Mouse (Mus musculus) skeletal muscle tissue, adult 2 months (tissue): ENCODE results near the gene Ptms.

Experiments used
- DNase-seq: peaks from one replicate; pipeline ENCODE4 v3.0.0-alpha.2; 2012; ENCODE audit warnings: low read depth, low spot score

Gene Ptms

DNA sequence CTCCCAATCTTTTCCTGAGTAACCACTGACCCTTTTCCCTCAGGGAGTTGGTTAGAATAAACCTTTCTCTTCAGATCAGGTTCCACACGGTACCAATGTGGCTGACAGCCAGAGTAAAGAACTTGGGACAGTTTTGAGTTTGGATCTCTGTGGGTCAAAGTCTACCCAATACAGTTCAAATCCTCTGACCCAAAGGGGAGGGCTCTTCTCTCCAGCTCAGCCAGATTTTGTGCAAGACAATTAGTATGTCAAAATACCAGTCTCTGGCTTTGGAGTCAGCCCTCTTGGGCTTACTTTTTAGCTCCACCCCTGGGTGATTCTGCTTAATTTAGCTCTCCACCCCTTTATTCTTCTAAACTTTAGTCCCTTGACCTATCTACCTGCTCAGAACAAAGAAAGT lies 10.3 kb upstream of the Ptms start:
- DNase-seq: no peak

DNA sequence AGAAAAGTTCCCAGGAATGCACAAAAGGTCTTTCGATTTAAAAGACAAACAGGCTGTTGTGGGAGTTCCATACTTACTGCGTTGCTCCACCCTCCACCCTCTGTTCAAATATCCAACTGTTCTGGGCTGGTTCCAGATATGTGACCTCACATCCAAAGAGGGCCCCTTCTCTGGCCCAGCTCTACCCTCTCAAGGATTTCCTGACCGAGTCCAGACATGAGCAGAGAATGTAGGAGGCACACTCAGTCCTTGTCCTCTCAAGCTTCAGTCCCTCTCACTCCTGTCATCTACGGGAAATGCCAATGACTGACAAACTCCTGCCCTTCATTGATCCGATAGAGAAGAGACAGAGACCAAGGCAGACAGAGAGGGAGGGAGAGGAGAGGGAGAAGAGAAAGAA lies 6.0 kb upstream of the Ptms start:
- no peak for DNase-seq

DNA sequence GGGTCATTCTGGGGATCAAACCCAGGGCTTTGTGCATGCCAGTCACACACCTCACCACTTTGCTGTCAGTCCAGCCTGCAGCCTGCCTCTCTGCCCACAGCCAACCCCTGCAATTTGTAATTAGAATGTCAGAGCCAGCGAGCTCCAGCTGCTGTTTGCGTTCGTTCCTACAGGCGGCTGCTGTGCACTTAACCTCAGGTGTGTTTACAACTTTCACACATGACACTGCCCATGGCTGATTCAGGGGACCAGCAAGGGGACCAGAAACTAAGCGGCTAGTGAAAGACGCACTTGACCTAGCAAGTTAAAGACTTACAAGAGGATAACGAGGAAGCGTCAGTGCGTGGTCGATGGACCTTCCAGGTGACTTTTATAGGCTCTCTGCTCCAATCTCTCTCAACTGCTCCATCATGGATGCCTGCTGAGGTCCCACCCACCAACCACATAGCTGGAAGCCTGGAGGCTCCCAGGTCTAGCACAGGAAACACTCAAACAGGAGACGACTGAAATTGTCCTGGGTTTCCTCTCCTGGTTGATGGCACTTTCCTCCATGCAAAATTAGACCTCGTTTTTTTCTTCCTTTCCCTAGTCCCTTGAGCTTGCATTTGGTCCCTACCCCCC lies 5.4 kb upstream of the Ptms start:
- no peak for DNase-seq

DNA sequence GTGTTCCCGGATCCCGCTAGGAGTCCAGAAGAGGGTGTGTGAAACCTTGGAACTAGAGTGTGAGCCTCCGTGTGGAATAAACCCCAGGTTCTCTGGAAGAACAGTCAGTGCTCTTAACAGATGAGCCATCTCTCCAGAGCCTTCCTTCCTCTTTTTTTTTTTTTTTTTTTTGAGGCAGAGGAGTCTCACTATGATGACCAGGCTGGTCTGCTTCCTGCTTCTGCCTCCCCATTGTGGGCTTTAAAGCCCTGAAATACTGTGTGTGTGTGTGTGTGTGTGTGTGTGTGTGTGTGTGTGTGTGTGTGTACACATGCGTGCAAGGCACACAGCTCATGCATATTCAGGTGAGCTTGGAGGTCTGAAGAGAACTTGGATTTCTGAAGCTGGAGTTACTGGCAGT lies 1.6 kb upstream of the Ptms start:
- DNase-seq: no peak

DNA sequence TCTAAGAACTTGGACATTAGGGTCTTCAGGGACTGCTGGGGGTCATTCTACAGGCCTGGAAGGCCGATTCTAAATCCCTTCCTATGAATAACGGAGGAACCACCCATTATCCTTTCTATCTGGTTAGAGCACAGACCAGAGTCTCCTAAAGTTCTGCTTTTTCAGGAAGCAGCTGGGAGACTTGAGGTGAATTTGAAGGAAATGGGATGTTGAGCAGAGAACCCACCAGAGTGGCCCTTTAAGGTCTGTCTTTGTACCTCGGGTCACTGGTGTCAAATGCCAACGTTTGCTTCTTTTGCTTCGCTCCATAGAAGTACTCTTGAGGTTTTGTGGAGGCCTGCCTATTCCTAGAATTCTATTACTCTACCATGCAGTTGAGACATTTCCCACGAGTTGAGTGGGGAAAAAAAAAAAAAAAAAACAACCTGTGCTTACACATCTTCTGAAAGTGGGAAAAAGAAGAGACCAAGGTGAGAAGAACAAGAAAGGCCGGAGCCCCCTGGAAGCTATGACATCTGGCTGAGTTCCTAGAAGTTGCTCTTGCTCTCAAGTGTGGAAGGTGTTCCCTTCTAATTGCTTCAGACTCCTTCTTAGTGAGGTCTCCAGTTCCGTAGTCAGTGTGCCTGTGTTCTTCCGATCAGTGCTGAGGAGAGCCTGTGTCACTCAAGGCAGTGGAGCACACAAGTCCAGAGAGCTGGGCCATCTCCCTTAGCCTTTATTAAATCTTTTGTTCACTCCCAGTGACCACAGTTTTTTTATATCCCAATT lies 599 bp upstream of the Ptms start:
- no peak for DNase-seq

DNA sequence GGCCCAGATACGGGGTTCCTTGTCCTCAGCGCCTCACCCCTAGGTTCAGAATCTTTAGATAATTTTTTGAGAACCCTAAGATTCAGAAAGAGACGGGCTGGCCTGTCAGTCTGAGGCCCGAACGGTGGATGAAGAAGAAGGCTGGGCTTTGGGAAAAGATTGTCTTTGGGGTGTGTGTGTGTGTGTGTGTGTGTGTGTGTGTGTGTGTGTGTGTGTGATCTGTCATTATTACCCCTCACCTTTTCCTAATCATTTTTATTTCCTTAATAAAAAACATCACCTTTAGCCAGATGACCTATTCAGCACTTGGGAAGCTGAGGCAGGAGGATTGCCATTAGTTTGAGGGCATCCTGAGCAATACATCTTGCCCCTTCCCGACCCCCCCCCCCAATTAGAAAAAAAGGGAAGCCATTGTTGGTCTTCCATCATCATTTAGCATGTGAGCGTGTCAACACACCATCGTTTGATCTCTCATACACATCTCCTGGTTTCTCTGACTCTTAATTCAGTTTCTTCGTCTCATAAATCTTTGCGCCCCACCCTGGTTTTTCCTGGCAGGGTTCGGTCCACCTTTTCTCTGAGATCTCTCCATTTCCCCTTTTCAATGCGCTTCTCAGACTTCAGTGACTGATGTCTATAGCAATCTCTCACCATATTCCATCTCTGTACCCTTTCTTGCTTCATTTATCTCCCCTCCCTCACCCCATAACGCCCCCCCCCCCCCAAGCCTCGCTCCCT lies 844 bp downstream of the Ptms start:
- DNase-seq: no peak

DNA sequence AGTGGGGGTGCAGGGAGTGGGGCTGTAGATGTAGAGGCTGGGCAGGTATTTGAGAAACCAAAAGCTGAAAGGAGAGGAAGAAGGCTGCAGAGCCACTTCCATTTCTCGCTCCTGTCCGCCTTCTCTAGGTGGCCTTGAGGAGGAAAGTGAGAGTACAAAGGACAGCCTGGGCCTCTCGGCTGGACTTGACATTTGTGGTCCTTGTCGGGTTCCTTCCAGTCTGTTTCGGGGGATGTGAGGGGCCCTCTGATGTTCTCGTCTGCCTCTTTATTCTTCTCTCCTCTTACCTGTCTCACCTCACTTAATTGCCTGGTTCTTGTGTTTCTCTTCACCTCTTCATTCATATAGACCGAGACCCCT lies 1.6 kb downstream of the Ptms start:
- no peak for DNase-seq

DNA sequence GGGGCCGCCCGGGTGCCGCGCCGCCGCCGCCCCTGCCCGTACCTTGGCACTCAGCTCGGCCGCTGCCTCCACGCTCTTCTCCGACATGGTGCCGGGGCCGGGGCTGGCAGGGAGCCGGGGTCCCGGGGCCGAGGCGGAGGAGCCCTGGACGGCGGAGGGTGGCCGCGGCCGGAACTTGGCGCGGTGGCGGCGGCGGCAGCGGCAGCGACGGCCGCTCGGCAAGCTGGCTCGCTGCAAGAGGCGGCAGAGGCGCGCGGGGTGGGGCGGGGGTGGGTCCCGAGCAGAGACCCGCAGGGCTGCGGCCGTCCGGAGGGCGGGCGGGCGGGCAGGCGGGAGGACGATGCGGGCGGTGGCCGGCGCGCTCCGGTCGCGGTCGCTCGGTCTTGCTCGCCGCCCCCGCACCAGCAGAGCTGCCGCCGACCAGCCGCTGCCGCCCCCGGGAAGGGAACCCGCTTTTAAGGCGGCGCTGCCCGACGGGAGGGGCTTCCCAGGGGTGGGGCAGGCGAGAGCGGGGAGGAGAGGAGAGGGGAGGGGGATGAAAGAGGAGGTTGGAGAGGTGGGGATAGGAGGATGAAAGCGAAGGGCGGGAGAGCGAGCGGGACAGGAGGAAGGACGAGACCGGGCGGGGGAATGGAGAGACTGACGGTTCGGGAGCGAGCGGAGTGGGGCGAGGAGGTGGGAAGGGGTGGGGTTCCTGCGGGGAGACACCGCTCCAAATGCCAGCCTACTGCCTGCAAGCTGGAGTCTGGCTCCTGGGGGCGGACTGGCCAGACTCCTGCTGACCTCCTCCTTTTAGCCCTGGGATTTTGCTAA lies 2.2 kb downstream of the Ptms start:
- DNase-seq: peak; percentile 88

DNA sequence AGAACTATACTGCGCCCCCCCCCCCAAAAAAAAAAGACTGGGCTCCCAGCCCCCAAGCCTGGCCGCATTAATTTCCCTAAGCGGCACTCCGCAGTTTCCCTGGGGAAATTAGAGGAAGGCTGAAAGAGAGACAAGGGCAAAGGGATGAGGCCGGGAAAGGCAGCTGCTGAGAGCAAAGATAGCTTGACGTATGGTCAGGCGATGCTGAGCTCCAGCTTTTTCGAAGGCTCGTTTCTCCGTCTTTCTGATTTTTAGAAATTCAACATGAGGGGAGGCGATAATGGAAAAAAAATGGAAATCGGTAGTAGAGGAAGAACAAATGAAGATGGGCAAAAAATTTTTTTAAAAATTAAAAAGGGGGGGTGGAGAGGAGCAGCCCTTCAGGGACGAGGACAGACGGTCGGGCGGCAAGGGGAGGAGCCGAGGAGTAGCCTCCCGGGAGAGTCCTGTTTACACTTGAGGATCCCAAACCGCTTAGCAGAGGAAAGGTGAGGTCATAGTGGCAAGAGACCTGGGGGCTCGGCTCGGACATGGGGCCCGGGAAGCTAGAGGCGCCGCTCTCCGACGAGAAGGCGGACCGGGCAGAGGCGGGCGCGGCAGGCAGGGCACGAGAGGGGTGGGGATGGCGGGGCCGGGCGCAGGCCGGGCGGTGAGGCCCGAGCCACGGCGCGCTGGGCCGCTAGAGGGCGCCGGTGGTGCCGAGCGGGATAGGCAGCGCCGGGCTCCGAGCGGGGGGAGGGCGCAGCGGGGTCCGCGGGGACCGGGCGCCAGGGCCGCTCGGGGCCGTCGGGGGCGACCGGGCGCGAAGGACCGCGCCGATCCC lies 3.0 kb downstream of the Ptms start:
- no peak for DNase-seq

DNA sequence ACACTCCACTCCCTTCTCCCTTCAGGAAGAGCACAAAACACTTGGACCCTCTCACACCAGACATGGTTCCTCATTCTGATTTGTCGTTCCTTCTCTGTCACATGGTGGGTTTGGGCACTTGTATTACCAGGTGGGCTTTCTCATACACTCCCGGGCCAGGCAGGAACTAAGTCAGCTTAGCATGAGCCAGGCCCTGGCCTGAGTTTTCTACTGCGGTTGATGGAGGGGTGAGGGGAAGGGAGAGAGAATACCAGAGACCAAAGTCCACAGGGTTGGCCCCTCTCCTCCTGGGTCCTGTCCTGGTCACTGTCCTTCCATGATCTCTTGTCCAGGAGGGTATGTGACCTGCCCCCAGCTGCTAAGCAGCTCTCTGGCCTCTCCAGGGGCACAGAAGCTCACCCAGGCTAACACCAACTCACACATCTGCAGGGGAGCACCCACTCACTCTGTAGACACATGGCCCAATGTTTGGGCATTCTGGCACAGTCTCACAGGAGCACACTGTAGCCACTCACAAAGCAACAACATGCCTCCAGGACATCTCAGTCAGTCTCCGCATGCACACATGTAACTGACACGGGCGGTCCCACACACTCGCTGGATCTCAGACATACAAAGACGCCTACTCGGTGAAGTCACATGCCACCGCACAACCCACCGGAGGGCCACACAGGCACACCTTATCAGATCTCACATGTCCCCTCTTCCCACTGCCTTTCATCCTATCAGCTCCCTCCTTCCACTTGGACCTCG lies 3.8 kb downstream of the Ptms start:
- DNase-seq: no peak

DNA sequence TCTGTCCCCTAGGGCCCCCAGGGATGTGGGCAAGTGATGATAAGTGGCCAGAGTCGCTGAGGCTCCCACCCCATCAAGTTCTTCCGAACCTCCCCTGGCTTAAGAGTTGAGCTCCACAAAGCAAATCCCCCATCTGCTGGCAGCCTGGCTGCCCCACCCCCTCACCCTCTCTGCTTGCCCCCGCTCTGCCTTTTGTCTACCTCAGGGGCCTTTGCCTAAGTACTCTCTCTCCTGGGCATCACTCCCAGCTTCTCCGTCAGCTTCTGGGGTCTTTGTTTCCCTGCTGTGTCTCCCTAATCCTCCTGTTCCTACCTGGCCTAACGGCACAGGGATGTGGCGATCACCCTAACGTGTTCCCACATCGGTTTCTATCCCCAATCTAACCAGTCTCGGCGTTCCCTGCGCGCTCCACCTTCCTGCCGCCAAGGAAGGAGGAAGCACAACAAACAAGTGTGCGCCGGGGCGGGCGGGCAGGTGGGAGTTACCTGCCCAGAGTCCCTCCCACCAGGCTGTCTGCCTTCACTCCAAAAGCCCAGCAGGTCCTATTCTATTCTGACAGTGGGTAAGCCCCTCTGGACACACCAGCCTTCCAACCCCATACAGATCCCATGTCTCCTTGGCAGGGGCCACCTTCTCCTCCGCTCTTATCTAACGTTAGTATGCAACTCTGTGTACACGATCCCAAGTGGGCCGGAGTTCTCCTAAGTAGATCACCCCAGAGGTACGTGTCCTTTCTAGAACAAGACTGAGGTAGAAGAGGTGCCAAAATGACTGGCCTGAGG lies 4.6 kb downstream of the Ptms start:
- no peak for DNase-seq

DNA sequence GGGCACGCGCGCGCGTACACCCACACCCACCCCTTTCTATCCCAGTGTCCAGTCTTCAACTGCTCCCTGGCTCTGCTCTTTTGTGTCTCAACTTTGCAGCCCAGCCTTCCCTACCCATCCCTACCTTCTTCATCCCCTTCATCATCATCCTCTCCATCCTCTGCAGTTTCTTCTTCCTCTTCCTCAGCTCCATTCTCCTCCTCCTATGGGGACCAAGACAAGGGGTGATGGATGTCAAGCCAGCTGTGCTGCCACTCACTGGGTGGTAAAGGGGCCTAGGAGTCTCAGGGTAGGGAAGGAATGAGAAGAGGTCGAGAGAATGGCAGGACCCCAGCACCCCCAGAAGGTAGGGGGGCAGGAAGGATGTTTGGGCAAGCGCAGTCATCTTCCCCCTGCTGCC lies 5.4 kb downstream of the Ptms start:
- DNase-seq: no peak

DNA sequence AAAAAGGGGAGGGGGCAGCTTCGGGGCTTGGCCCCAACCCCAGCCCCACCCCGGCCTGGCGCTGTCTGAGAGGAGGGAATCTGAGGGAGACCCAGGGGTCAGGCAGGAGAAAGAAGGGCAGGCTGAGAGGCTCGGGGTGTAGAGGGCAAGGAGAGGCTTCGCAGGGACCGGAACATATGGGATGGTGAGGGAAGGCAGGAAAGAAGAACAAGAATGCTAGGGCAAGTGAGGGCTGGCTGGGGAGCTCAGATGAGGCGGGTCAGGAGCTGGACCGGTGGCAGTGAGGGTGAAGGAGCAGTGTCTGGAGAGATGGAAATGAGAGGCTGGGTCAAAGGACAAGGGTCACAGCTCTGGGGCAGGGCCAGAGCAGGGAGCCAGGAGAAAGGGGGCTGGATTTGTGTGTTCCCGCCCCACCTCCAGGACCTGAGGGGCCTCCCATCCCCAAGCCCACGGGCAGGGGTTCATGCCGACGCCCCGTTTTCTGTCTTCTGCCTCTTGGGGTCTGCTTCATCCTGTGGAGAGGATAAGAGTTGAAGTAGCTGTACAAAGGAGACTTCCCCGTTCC lies 6.1 kb downstream of the Ptms start:
- no peak for DNase-seq

DNA sequence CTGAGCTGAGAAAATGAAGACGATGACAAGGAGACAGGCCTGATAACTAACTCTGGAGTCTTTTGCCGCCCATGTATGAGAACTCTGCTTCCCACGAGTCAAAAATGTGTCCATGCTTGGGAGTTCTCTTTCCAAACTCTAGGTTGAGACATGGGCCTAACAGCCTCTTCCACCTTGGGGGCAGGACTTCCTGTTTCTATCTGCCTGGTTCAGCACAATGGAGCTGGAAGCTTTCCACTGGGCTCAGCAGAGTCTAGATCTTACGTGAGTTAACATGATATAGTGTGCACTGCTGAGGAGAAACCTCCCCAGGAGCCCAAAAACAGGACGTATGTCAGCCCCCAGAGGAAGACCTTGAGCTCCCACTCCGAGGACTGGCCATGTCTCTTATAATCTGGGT lies 6.7 kb downstream of the Ptms start:
- DNase-seq: no peak

DNA sequence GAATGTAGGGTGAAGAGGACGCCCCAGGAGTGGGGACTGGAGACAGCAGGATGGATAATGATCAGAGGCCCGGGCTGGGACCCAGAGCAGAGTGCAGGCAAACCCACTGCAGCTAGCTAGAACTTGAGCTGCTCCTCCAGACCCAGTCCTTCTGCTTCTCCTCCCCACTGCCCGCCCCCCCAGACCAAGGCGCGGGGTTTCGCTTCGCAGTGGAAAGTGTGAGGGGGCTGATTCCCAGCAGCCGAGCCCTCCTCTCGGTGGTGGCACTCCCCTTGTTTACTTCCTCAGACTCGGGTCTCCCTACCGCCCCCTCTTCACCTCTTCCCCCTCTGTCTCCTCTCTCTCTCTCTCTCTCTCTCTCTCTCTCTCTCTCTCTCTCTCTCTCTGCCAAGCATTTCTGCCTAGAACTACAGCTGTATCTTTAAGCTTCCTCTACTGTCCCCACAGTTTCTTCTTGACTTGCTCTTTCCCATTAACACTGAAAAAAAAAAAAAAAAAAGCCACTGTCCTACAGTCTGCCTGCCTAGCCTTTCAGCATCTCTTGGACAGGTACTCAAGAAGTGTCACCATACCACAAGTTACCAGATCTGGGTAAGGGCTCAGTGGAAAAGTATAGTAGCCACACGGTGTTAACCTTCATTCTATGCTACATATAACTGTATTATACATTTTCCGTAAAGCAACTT lies 8.2 kb downstream of the Ptms start, which contains the start of gene Lag3:
Gene Lag3 (minus strand): TSS at position 173 of the 686 bp plus-strand sequence.
- DNase-seq: no peak

DNA sequence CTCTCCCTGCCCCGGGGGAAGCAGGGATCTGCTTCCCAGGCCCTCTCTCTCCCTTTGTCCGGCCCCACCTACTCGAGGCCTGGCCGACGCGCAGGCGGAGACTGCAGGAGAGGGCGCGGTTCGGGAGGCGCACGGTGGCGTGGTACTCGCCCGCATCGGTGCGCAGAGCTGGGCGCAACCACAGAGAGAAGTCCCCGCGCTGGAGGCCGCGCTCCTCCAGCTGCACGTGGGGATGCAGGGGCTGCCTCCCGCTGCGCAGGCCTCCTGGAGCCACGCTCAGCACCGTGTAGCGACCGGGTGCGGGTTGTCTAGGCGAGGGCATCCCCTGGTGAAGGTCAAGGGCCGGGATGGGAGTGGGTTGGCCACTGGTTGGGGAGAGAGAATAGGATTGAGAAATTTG lies 9.9 kb downstream of the Ptms start:
- no peak for DNase-seq

DNA sequence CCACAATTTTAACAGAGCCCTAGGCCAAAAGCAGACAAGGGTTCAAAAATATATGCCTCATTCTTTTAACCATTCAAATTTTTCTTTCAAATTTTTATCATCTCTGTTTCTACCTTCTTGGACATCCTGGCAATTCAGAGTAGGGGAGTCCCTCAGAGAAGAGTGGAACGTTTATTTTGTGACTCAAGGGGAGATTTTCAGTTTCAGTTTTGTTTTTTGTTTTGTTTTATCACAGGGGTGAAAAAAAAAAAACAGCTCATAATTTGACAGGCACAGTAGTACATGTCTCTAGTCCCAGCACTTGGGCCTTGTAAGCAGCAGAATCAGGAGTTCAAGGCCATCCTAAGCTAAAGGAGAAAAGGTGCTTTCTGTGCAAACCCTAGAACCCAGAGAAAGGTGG lies 12.1 kb downstream of the Ptms start:
- DNase-seq: no peak

DNA sequence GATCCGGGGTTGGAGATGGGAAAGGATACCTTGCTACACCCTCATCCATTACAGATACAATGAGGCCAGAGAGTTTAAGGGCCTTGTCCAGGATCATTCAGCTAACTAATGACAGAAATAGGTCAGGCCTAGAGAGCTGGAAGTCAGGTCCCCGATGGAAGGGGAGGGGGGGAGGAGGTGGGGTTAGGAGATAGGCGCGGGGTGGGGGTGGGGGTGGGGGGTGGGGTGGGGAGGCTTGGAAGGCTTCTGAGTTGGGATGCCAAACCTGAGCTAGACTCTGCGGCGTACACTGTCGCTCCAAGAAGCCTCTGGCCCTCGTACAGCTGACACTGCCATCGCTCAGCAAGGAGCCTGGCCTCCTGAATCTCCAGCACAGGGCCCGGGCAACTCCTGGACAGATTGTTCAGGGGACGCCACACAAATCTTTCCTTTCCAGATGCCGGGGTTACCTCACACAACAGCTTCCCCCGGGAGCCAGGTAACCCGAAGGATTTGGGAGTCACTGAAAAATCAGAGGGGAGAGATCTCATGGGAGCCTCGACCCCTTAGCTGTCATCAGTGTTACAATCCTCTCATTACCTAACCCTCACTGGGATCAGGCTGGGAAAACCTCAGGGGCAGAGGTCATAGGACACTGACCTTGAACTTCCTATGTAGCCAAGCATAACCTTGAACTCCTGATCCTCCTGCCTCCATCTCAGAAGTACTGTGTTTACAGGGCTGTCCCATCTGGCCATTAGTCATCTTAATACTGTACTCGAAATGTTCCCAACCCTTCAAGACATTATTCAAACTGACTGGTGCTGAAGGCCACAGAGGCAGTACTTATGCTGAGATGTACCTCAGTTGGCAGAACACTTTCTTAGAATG lies 14.7 kb downstream of the Ptms start:
- DNase-seq: no peak
